Mouse (Mus musculus): Measurements from ENCODE around the gene Hist1h2ae.

- peak; percentile 67 for TF ChIP-seq GATA1 (IDR thresholded peaks at IDR 0.05; ENCODE audit: low read length)
- TF ChIP-seq TAL1 (IDR thresholded peaks at IDR 0.05; ENCODE audit: low read length) = no peak
These were observed 24.3 kb downstream of the Hist1h2ae start for GRCm38 (mm10) chr13:23546694-23547093.
